Mouse (Mus musculus): ENCODE data around the gene Ddr1.

- TF ChIP-seq CTCF (IDR thresholded peaks at IDR 0.05; ENCODE audit: insufficient read depth, low read depth, low read length) (no peak), POLR2A (IDR thresholded peaks at IDR 0.05; ENCODE audit: insufficient read depth, low read depth, low read length) (no peak)
Measured at GRCm38 (mm10) chr17:35727028-35727427, 22.6 kb upstream of the Ddr1 start.

Data from olfactory bulb, adult 2 months (tissue).